Mouse (Mus musculus) MEL (cell line): ENCODE data around the gene Maml3. TPM values are rescaled to one million over a fixed set of nuclear protein-coding genes. Genes with fewer than 3 reads are reported as not detected.

Source experiments
- DNase-seq: peaks from one replicate; pipeline ENCODE4 v3.0.0; 2011; ENCODE audit warnings: low read depth, low spot score
- H3K27ac ChIP-seq: 2 replicates; pipeline ENCODE4 v1.5.1; 2012; ENCODE audit warnings: low read depth, mild to moderate bottlenecking, control low read depth, low read length, moderate library complexity; ENCODE audit not compliant: control insufficient read depth
- H3K27me3 ChIP-seq, 2 experiments: fragments of 150-350 bp in 1 of 2; sonication (generic) in 1 of 2; 2 replicates each; pipeline ENCODE4 v1.6.1; 2012; ENCODE audit warnings: low read length in 2 of 2, mild to moderate bottlenecking in 2 of 2, improper control_type of control experiment in 1 of 2, moderate library complexity in 1 of 2; ENCODE audit not compliant: insufficient read depth in 2 of 2, control insufficient read depth in 1 of 2
- H3K36me3 ChIP-seq, 2 experiments: 2 replicates each; pipeline ENCODE4 v1.6.1; 2012 to 2014; ENCODE audit warnings: low read length in 2 of 2, improper control_type of control experiment in 1 of 2, inconsistent platforms in 1 of 2, mild to moderate bottlenecking in 1 of 2; ENCODE audit not compliant: insufficient read depth in 2 of 2, control insufficient read depth in 1 of 2
- H3K4me1 ChIP-seq, 2 experiments: fragments of 150-350 bp in 1 of 2; sonication (generic) in 1 of 2; 2 replicates each; pipeline ENCODE4 v1.6.1; 2012; ENCODE audit warnings: low read length in 2 of 2, improper control_type of control experiment in 1 of 2, mild to moderate bottlenecking in 1 of 2; ENCODE audit not compliant: insufficient read depth in 2 of 2, control insufficient read depth in 1 of 2
- H3K4me3 ChIP-seq, 2 experiments: fragments of 150-350 bp in 1 of 2; sonication (generic) in 1 of 2; 2 replicates each; pipeline ENCODE4 v1.5.1; 2012; ENCODE audit warnings: low read depth in 2 of 2, low read length in 2 of 2, mild to moderate bottlenecking in 2 of 2, moderate library complexity in 2 of 2, control low read depth in 1 of 2, improper control_type of control experiment in 1 of 2; ENCODE audit not compliant: control insufficient read depth in 1 of 2, insufficient read depth in 1 of 2
- H3K79me2 ChIP-seq: 2 replicates; pipeline ENCODE4 v1.6.1; 2012; ENCODE audit warnings: mild to moderate bottlenecking, low read length, moderate library complexity; ENCODE audit not compliant: control insufficient read depth, poor library complexity, insufficient read depth
- H3K9ac ChIP-seq: 2 replicates; pipeline ENCODE4 v1.6.1; 2012; ENCODE audit warnings: low read depth, mild to moderate bottlenecking, control low read depth, low read length, moderate library complexity; ENCODE audit not compliant: control insufficient read depth, poor library complexity, severe bottlenecking
- H3K9me3 ChIP-seq: fragments of 150-350 bp; sonication (generic); replicated peaks from 2 replicates; pipeline ENCODE4 v1.6.1; 2012; ENCODE audit warnings: mild to moderate bottlenecking, low read length, improper control_type of control experiment, moderate library complexity; ENCODE audit not compliant: insufficient read depth
- CHD1 ChIP-seq: IDR thresholded peaks from 2 replicates; pipeline ENCODE4 v1.6.1; 2012; ENCODE audit warnings: low read depth, mild to moderate bottlenecking, inconsistent platforms, low read length, improper control_type of control experiment
- CHD2 ChIP-seq: IDR thresholded peaks from 2 replicates; pipeline ENCODE4 v1.6.1; 2011; ENCODE audit warnings: low read length, improper control_type of control experiment
- CTCF ChIP-seq, 3 experiments: IDR thresholded peaks in 2 of 3; conservative IDR thresholded peaks in 1 of 3; 2 replicates each; pipeline ENCODE4 v1.5.1; 2011 to 2012; ENCODE audit warnings: low read length in 3 of 3, low read depth in 2 of 3, mild to moderate bottlenecking in 2 of 3, improper control_type of control experiment in 1 of 3, inconsistent platforms in 1 of 3, mixed read lengths in 1 of 3, moderate library complexity in 1 of 3; ENCODE audit not compliant: control insufficient read depth in 1 of 3, insufficient read depth in 1 of 3, poor library complexity in 1 of 3, severe bottlenecking in 1 of 3
- HCFC1 ChIP-seq: IDR thresholded peaks from 2 replicates; pipeline ENCODE4 v1.6.1; 2012; ENCODE audit warnings: low read depth, mild to moderate bottlenecking, inconsistent platforms, low read length, improper control_type of control experiment, moderate library complexity
- MAX ChIP-seq: IDR thresholded peaks from 2 replicates; pipeline ENCODE4 v1.6.1; 2011; ENCODE audit warnings: low read length, improper control_type of control experiment
- MXI1 ChIP-seq: IDR thresholded peaks from 2 replicates; pipeline ENCODE4 v1.6.1; 2011; ENCODE audit warnings: mild to moderate bottlenecking, low read depth, low read length, improper control_type of control experiment
- MYB ChIP-seq: IDR thresholded peaks from 2 replicates; pipeline ENCODE4 v1.6.1; 2011; ENCODE audit warnings: mild to moderate bottlenecking, low read depth, low read length, improper control_type of control experiment
- NELFE ChIP-seq: IDR thresholded peaks from 2 replicates; pipeline ENCODE4 v1.6.1; 2011; ENCODE audit warnings: low read depth, low read length, improper control_type of control experiment
- NRF1 ChIP-seq: IDR thresholded peaks from 2 replicates; pipeline ENCODE4 v1.6.1; 2014; ENCODE audit warnings: low read depth, mild to moderate bottlenecking, inconsistent platforms, low read length, improper control_type of control experiment, moderate library complexity; ENCODE audit not compliant: poor library complexity, insufficient read depth, severe bottlenecking
- POLR2A ChIP-seq, 2 experiments: IDR thresholded peaks; 2 replicates each; pipeline ENCODE4 v1.6.1; 2011 to 2012; ENCODE audit warnings: low read length in 2 of 2, mild to moderate bottlenecking in 2 of 2, control low read depth in 1 of 2, improper control_type of control experiment in 1 of 2, low read depth in 1 of 2, moderate library complexity in 1 of 2; ENCODE audit not compliant: control insufficient read depth in 1 of 2, insufficient read depth in 1 of 2, poor library complexity in 1 of 2
- POLR2AphosphoS2 ChIP-seq: IDR thresholded peaks from 2 replicates; pipeline ENCODE4 v1.6.1; 2011; ENCODE audit warnings: low read length, improper control_type of control experiment
- POLR2AphosphoS5 ChIP-seq: IDR thresholded peaks from 2 replicates; pipeline ENCODE4 v1.6.1; 2012; ENCODE audit warnings: low read depth, borderline replicate concordance, mild to moderate bottlenecking, inconsistent platforms, low read length, moderate library complexity, mixed read lengths
- RAD21 ChIP-seq: IDR thresholded peaks from 2 replicates; pipeline ENCODE4 v1.6.1; 2011; ENCODE audit warnings: mild to moderate bottlenecking, low read depth, low read length, improper control_type of control experiment
- SIN3A ChIP-seq: IDR thresholded peaks from 2 replicates; pipeline ENCODE4 v1.6.1; 2012; ENCODE audit warnings: low read length, improper control_type of control experiment, inconsistent platforms
- SMC3 ChIP-seq: IDR thresholded peaks from 2 replicates; pipeline ENCODE4 v1.6.1; 2011; ENCODE audit warnings: low read depth, low read length, improper control_type of control experiment
- TCF12 ChIP-seq: IDR thresholded peaks from 2 replicates; pipeline ENCODE4 v1.6.1; 2014; ENCODE audit warnings: low read depth, mild to moderate bottlenecking, inconsistent platforms, low read length, improper control_type of control experiment, moderate library complexity
- polyA plus RNA-seq, 2 experiments: library from polyadenylated mRNA; stranded (reverse) in 1 of 2; unstranded in 1 of 2; fragments of >175 nt in 1 of 2; fragments of >200 nt in 1 of 2; gene quantifications; 2 replicates each; pipeline versions ENCODE4 v1.2.1 to v1.2.4; 2012; ENCODE audit warnings: low replicate concordance in 2 of 2, low read depth in 1 of 2; ENCODE audit not compliant: insufficient read length in 2 of 2, insufficient read depth in 1 of 2, missing spikeins in 1 of 2
- total RNA-seq: library from RNA; depleted of rRNA; stranded (reverse); fragments of 300-350 nt; gene quantifications from 2 replicates; pipeline ENCODE4 v1.2.3, GENCODE M21; 2012

Gene Maml3
- total and polyA plus RNA-seq, 3 experiments, result 2.0 to 4.1 TPM; not detected in 1

GRCm38 (mm10) chr3:51952728-51953623 lies 151.9 kb downstream of the Maml3 start:
- Histone ChIP-seq H3K4me3 (no peak overlapping the region), H3K9me3 (no peaks in the 10 kb centered on the region), H3K27ac (no peak overlapping the region), H3K4me1 (no peaks in the 10 kb centered on the region), H3K79me2 (no peaks in the 10 kb centered on the region), H3K27me3 (no peaks in the 10 kb centered on the region), H3K9ac (no peak overlapping the region), H3K36me3 (no peaks in the 10 kb centered on the region)
- no peak for TF ChIP-seq MYB
- TF ChIP-seq SIN3A, result no peak
- no peak for TF ChIP-seq MXI1
- no peak for TF ChIP-seq SMC3
- no peak for TF ChIP-seq NRF1
- no peak for TF ChIP-seq MAX
- no peak for TF ChIP-seq RAD21
- DNase-seq, result no peak

- TF ChIP-seq CHD1 (no peak), CHD2 (no peak), HCFC1 (no peak), POLR2A (IDR thresholded peaks at IDR 0.05; ENCODE audit: control insufficient read depth in 1 of 2, insufficient read depth in 1 of 2, low read depth in 1 of 2, low read length in 2 of 2, poor library complexity in 1 of 2) (no peak), TCF12 (no peak), NELFE (no peak), SIN3A (no peak), CTCF (IDR thresholded peaks at IDR 0.05 in 2 of 3, conservative IDR thresholded peaks at IDR 0.05 in 1 of 3; ENCODE audit: control insufficient read depth in 1 of 3, insufficient read depth in 1 of 3, low read depth in 2 of 3, low read length in 3 of 3, poor library complexity in 1 of 3, severe bottlenecking in 1 of 3) (no peak)
- Histone ChIP-seq H3K79me2 (no peaks in the 10 kb centered on the region), H3K27me3 (no peaks in the 10 kb centered on the region)
Measured at GRCm38 (mm10) chr3:51952267-51952666, 152.6 kb downstream of the Maml3 start.

GRCm38 (mm10) chr3:51949651-51950050 lies 155.2 kb downstream of the Maml3 start:
- Histone ChIP-seq H3K36me3 (no peaks in the 10 kb centered on the region), H3K79me2 (no peaks in the 10 kb centered on the region), H3K4me3 (no peak overlapping the region), H3K4me1 (no peaks in the 10 kb centered on the region), H3K9ac (no peak overlapping the region), H3K9me3 (no peaks in the 10 kb centered on the region), H3K27me3 (no peaks in the 10 kb centered on the region), H3K27ac (no peak overlapping the region)
- no peak for DNase-seq
- TF ChIP-seq POLR2AphosphoS5 (no peak), POLR2AphosphoS2 (no peak)

More at GRCm38 (mm10) chr3:51952267-51952666, 152.6 kb downstream of the Maml3 start:
- no peak overlapping the region for H3K9ac ChIP-seq
- no peak overlapping the region for H3K27ac ChIP-seq
- no peaks in the 10 kb centered on the region for H3K36me3 ChIP-seq
- no peaks in the 10 kb centered on the region for H3K4me1 ChIP-seq
- no peaks in the 10 kb centered on the region for H3K9me3 ChIP-seq
- H3K4me3 ChIP-seq, result no peak overlapping the region
- DNase-seq, result no peak
